In genomic region chr1:159234496-159234895, GRCm38 (mm10) we compare ENCODE assay signal across 9 mouse cellular contexts. TPM values are rescaled to one million over a fixed set of nuclear protein-coding genes. Genes with fewer than 3 reads are reported as not detected.
A peak's percentile ranks its signal among the peaks of the same experiment; 100 is the strongest.
DNase-seq lines count a peak whose midpoint lies in the region; ATAC-seq and TF ChIP-seq lines count a peak whose summit lies in the region.
"Had no signal": no experiment of that assay in that cellular context is flagged by ENCODE, and none has a peak within 500 bp of the region (broad histone marks: within the 10 kb centered on the region; RNA-seq: fewer than 3 reads in every experiment).

No protein-coding gene starts in this region.

- no peak for TF ChIP-seq POLR2A in brain, embryonic 14.5 days (IDR thresholded peaks at IDR 0.05; ENCODE audit: borderline replicate concordance, extremely low read depth, insufficient read depth, insufficient read length, poor library complexity, severe bottlenecking)

- no peak for ATAC-seq in lung, embryonic 14.5 days (ENCODE audit: insufficient read depth)
- no peak for ATAC-seq in forebrain, postnatal 0 days
- no peak for ATAC-seq in midbrain, embryonic 15.5 days (replicated peaks)

- H3K9ac ChIP-seq in lung, embryonic 14.5 days = no peak overlapping the region
- no peak overlapping the region for H3K9ac ChIP-seq in forebrain, postnatal 0 days
- H3K9ac ChIP-seq in midbrain, embryonic 15.5 days = no peak overlapping the region

- 0 out of 2 replicates have a peak, but pooled peaks cover 4% of the 10 kb centered on the region for H3K36me3 ChIP-seq in lung, embryonic 14.5 days (ENCODE audit: insufficient read depth)
- H3K36me3 ChIP-seq in forebrain, postnatal 0 days (ENCODE audit: insufficient read depth) = no peaks in the 10 kb centered on the region
- H3K36me3 ChIP-seq in midbrain, embryonic 15.5 days (replicated peaks) = no peaks in the 10 kb centered on the region

- peak overlapping the region; percentile 69; the same call in 1 of the 2 replicates for H3K4me3 ChIP-seq in lung, embryonic 14.5 days (ENCODE audit: low read depth, low read length)
- H3K4me3 ChIP-seq in forebrain, postnatal 0 days (ENCODE audit: low read depth, low read length) = no peak overlapping the region
- no peak overlapping the region for H3K4me3 ChIP-seq in midbrain, embryonic 15.5 days

- H3K27me3 ChIP-seq in lung, embryonic 14.5 days (ENCODE audit: insufficient read depth, low read length) = no peaks in the 10 kb centered on the region
- H3K27me3 ChIP-seq in forebrain, postnatal 0 days (ENCODE audit: insufficient read depth, low read length) = no peaks in the 10 kb centered on the region
- H3K27me3 ChIP-seq in midbrain, embryonic 15.5 days (replicated peaks) = no peaks in the 10 kb centered on the region

- TF ChIP-seq CTCF in lung, embryonic 14.5 days (IDR thresholded peaks at IDR 0.05; ENCODE audit: low read depth) = no peak
- no peak for TF ChIP-seq CTCF in brain, embryonic 14.5 days (IDR thresholded peaks at IDR 0.05; ENCODE audit: borderline replicate concordance, extremely low read depth, insufficient read depth, insufficient read length)
- no peak for TF ChIP-seq CTCF in forebrain, postnatal 0 days (IDR thresholded peaks at IDR 0.05; ENCODE audit: low read depth)

- H3K4me1 ChIP-seq in lung, embryonic 14.5 days (ENCODE audit: insufficient read depth) = 0 out of 2 replicates have a peak, but pooled peaks cover 4% of the 10 kb centered on the region
- peaks cover 11% of the 10 kb centered on the region; the same call in 1 of the 2 replicates for H3K4me1 ChIP-seq in forebrain, postnatal 0 days (ENCODE audit: insufficient read depth)
- H3K4me1 ChIP-seq in midbrain, embryonic 15.5 days = peaks cover 34% of the 10 kb centered on the region

- H3K4me2 ChIP-seq in lung, embryonic 14.5 days = peak overlapping the region; percentile 68
- peak overlapping the region; percentile 63 for H3K4me2 ChIP-seq in forebrain, postnatal 0 days (ENCODE audit: low read depth)
- peak overlapping the region; percentile 21; the same call in 1 of the 2 replicates for H3K4me2 ChIP-seq in midbrain, embryonic 15.5 days

- H3K27ac ChIP-seq in lung, embryonic 14.5 days (ENCODE audit: low read depth) = no peak overlapping the region
- no peak overlapping the region for H3K27ac ChIP-seq in forebrain, postnatal 0 days (ENCODE audit: low read depth, low read length)
- H3K27ac ChIP-seq in midbrain, embryonic 15.5 days = no peak overlapping the region

- H3K9me3 ChIP-seq in lung, embryonic 14.5 days (ENCODE audit: low read depth, low read length) = no peaks in the 10 kb centered on the region
- no peaks in the 10 kb centered on the region for H3K9me3 ChIP-seq in forebrain, postnatal 0 days (ENCODE audit: low read length)
- no peaks in the 10 kb centered on the region for H3K9me3 ChIP-seq in midbrain, embryonic 15.5 days

- no peak for DNase-seq in lung, embryonic 14.5 days
- no peak for DNase-seq in lung, adult 18-20 months
- peak; percentile 2 for DNase-seq in brain, embryonic 14.5 days (ENCODE audit: low read depth)
- DNase-seq in forebrain, postnatal 0 days = no peak
- DNase-seq in ovary, postnatal 14 days (ENCODE audit: low spot score) = no peak
- DNase-seq in cerebellum, adult 9-11 months = no peak
- no peak for DNase-seq in layer of hippocampus, postnatal 14 days (ENCODE audit: low spot score in 2 of 2)
- DNase-seq: cerebellum, adult 11 months had no signal

- 71% methylated on average over 2 of the region's 2 CpGs for WGBS in lung, embryonic 14.5 days
- 78% methylated on average over 2 of the region's 2 CpGs for WGBS in forebrain, postnatal 0 days
- 77% methylated on average over 2 of the region's 2 CpGs for WGBS in midbrain, embryonic 15.5 days

RNA-seq across cellular contexts. Expression of gene Cop1, which starts 2.4 kb away (rescaled TPM):
- polyA plus RNA-seq in lung, embryonic 14.5 days (2014; fragmentation: Nextera tagmentation; extraction: Ambion mirVana) = 125 and 137 TPM in 2 replicates
- polyA plus RNA-seq in brain, embryonic 14.5 days (2012; rRNA removed) = 130 and 133 TPM in 2 replicates
- 147 and 173 TPM in 2 replicates for total RNA-seq in forebrain, postnatal 0 days (2014; rRNA removed)
- 61.0 and 61.2 TPM in 2 replicates for polyA plus RNA-seq in forebrain, postnatal 0 days (2015; fragmentation: Nextera tagmentation; extraction: Ambion mirVana)
- polyA plus RNA-seq in midbrain, embryonic 15.5 days (2015; fragmentation: Nextera tagmentation; extraction: Ambion mirVana) = 91.5 and 99.8 TPM in 2 replicates
- 100 to 1,000 TPM; 135 to 138 TPM for total RNA-seq in layer of hippocampus, postnatal 14 days (2021)
